Mouse (Mus musculus): Measurements from ENCODE around the gene Catsperd.
"Not testable (repeated sequence)": the region's sequence is repeated elsewhere in the genome, so short reads cannot be mapped to it uniquely, and the experiment has no call there.

The Catsperd gene

DNA sequence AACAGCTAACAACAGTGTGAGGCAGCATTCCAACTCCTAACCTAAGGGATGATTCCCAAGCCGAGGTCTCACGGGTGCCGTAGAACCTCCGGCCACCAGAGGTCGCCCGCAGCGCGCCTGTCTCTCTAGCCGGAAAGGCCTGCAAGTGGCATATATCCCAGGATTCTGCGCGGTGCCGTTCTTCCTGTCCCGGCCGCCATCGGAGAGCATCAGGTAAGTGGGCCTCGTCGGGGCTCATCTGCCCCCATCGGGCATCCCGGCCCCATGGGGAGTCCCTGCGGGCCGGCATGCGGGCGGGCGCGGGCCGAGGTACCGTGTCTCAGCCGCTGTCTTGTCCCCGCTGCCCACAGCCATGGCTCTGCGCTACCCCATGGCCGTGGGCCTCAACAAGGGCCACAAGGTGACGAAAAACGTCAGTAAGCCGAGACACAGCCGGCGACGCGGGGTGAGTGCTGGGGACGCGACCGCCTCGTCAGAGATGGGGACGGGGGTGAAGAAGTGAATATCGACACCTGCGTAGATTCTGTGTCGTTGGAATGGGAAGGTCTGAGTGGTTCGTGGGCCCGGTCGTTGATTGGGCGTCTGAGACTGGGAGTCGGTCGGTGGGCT lies 14.6 kb upstream of the Catsperd start, which contains the start of gene Rpl36:
Rpl36 (plus strand) TSS at position 181 of the 609 bp plus-strand sequence.
- DNase-seq, result peak; percentile 95

DNA sequence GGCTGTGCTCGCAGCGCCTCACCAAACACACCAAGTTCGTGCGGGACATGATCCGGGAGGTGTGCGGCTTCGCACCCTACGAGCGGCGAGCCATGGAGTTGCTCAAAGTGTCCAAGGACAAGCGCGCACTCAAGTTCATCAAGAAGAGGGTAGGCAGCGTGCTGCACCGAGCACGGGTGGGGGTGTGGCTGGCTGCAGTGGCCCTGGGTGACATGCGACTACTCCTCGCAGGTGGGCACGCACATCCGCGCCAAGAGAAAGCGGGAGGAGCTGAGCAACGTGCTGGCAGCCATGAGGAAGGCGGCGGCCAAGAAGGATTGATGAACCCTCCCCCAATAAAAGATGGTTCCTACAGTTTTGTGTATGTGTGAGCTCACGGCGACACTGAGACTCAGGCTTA lies 14.1 kb upstream of the Catsperd start:
- peak; percentile 62 for DNase-seq

DNA sequence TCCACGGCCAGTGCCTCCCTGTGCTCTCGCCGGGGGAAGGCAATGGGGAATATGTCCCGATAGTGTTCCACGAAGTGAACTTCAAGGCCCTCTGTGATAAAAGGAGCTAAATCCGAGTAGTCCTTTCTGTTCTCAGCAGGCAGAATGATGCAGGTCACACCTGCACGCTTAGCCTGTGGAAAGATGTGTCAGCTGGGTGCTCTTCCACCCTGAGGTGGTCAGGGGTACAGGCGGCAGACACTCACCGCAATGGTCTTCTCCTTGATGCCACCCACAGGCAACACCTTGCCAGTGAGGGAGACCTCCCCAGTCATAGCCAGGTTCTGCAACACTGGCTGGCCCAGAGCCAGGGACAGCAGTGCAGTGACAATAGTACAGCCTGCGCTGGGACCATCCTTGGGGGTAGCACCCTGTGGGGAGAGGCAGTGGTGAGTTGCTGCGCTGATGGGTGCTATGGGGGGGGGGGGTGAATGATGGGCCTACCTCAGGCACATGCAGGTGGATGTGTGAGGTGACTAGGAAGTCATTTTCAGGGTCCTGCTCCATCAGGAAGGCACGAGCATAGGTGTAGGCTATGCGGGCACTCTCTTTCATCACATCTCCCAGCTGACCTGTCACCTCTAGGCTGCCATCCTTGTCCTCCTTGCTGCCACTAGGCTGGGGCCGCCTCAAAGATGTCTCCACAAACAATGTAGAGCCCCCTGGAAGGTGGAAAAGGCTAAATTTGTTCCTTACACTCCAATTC lies 13.4 kb upstream of the Catsperd start:
- DNase-seq, result no peak

DNA sequence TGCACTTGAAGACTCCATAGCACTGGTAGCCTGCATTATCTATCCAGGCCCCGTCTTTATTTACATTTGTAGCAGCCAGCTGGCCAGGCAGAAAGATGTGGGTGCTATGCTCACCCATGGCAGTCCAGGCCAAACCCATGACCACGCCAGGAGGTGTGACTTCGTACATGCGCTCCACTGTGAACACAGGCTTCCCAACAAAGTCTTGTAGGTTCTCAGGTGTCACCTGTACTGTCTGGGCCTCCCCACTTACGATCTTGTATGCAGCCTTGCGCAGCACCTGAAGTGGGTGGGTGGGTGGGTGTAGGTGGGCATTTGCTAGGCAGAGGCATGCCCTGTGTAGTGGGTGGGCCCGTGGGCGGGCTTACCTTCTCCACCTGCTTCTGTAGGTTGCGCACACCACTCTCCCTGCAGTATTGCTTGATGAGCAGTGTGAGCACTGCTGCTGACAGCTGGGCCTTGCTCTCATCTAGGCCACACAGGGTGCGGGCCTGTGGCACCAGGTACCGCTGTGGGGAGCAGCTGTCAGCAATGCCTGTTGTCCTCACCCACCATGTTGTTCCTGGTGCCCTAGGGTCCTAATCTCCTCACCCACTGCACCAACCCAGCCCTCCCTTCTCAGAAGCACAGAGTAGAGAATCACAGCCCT lies 12.7 kb upstream of the Catsperd start:
- DNase-seq, result no peak

DNA sequence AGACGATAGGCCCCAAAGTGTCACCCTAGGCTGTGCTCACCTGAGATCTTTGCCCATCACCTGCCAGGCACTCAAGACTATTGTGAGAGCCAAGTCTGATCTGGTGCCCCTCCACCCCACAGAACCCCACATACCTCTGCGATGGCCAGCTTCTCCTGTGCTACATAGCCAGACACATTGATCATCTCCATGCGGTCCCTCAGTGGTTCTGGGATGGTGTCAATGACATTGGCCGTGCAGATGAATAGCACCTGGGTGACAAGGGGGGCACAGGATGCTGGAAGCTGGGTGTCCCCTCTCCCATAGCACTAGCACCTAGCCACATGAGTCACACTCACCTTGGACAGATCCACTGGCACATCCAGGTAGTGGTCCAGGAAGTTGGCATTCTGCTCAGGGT lies 12.2 kb upstream of the Catsperd start:
- DNase-seq, result no peak

DNA sequence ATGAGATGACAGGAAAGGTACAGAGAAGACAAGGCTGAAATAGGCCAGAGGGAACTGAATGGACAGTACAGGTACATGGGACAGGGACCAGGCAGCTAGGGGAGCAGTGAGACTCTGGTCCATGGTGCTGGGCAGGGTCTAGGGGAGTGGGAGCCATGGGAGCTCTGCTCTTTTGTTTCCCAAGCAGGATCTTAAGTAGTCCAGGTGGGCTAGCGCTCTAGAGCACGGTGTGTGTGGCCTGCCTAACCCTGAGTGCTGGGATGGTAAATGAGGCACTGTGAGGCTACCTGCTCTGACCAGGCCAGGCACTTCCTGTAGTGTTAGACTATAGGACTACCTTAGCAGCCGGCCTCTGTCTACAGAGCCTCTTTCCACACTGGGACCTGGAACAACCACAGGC lies 11.2 kb upstream of the Catsperd start:
- no peak for DNase-seq

DNA sequence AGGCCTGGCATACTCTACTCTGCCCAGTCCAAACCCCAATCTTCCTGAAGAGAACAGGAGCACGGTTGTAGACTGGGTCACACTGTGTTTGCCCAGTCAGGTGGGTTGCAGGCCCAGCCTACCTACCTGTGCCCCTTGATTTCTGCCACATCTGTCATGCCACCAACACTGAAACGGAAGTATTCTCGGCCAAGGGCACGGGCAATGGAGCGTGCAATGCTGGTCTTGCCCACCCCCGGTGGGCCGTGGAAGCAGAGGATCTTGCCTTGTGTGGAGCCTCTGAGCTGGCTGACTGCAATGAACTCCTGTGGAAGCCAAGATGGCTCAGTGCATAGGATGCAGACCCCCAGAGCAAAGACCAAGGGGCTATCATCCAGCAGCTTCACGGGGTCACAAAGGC lies 10.3 kb upstream of the Catsperd start:
- no peak for DNase-seq

DNA sequence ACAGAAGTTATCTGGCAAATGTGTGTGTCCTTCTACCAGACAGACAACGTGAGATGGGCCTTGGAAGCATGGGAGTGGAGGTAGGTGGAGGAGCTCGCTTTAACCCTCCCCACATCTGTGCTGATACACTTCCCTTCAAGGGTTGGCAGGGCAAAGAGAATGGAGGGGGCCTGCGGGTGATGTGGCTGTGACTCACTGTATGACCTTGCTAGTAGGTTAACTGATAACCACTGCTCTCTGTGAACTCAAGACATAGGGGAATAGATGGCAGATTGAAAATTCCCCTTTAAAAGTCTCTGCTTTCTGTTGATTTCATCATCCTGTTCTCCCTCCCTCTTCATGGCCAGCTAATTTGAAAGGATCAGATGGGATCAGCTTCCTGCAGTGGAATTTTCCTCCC lies 2.4 kb upstream of the Catsperd start:
- DNase-seq, result no peak

DNA sequence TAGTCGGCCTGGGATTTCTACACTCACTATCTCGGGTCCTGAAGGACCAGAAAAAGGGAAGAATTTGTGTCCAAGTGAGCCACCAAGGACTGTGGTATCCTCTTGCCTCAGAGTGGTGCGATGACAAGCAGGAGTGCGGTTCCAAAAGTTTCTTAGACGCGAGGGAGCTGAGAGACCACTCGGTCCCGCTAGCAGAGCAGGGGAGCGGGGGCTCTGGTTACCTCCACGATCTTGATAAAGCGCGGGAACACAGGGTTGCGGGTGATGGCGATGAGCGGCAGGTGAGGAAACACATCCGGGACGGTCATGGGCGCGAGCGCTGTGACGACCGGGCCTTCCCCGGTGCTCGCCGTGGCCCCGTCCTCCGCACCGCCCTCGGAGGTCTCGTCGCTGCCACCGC lies 1.7 kb upstream of the Catsperd start:
- no peak for DNase-seq

DNA sequence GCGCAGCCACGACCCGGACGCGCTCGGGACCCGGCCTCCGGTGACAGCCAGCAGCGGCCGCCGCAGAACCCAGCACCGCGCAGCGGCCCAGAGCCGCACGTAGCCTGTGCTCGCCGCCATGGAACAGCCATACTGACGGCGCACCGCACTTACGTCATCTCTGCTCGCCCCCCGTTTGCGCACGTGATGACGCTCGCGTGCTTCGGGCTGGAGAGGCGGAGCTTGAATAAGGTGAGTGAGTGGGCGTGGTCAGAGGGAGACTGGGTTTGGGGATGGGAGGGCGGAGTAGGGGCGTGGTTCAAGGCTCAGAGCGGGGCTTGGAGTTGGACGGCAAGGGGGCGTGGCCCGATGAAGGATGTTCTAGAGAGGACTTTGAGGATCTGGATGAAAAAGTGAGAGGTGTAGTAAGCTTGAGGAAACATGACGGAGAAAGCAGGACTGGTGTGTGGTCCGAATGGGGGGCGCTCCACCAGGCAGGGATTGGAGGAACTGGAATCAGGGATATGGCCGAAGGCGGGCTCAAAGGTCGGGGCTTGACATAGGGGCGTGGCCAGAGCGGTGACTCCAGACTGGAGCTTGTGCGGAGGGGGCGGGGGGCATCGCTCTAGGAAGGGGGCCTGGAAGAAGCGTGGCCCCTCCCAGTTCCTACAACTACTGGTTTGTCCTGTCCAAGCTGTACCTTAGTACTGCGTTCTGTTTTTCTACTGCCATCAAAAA lies 1.0 kb upstream of the Catsperd start, which contains the start of gene Lonp1:
Lonp1 (minus strand) TSS at position 134 of the 717 bp plus-strand sequence.
- DNase-seq, result peak; percentile 98

DNA sequence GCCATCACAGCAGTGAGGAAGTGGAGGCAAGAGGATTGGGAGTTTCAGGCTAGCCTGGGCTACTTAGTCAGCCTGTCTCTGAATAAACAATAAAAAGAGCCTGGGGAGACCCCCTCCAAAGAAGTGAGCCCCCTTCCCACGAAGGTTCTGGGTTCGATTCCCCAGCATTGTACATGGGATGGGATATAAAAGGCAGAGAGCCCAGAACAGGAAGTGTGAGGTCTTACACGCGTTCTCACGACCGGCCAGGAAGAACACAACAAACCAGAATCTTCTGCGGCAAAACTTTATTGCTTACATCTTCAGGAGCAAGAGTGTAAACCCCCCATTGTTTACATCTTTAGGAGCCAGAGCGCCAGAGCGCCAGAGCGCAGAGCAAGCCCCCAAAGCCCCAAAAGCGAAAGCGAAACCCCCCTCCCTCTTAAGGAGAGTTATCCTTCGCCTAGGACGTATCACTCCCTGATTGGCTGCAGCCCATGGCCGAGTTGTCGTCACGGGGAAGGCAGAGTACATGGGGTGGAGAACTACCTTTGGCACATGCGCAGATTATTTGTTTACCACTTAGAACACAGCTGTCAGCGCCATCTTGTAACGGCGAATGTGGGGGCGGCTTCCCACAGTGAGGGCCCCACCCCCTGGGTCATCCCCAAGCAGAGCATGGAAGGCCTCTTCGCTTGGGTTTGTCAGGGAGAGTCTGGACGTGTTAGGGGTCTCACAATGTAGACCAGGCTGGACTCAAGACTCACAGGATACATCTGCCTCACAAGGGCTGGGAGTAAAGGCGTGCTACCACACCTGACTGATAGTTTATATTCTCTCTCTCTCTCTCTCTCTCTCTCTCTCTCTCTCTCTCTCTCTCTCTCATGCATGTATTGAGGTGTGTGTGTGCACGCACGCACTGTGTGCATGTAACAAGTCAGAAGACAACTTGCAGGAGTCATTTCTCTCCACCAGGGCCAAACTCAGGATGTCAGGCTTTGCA lies 2.1 kb downstream of the Catsperd start:
- DNase-seq, result not testable (repeated sequence)

DNA sequence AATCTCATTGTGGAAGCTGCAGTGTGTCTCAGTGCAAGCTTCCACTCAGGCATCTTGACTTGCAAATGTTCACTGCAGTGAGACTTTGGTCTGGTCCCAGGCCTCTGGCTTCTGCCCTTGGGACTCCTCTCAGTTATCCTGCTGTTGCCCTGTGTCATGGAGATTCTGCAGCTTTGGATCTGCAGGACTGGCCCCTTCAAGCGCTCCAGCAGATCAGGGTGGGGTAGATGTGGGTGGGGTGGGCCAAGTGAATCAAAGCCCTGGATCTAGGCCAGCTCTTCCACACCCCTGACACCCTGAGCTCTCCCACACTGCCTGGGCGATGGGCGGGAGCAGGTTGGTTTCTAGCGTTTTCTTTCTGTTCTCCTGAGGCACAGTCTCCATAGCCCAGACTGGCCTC lies 3.9 kb downstream of the Catsperd start:
- DNase-seq, result no peak

DNA sequence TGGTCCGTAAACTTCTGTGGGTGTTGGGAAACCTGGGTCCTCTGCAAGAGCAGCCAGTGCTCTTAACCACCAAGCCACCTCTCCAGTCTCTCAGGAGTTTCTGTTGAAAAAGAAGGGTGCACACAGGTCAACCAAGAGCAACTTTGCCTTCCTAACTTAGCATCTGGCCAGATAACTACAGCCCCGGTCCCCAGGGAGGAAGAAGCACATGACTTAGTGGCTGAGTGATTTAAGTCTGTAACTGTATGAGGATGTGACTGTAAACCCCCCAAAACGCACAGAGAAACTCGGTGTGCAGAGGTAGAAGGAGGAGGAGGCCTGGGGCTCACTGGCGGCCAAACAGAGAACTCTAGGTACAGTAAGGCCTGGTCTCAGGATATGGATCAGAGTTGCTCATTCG lies 6.1 kb downstream of the Catsperd start:
- DNase-seq, result no peak

DNA sequence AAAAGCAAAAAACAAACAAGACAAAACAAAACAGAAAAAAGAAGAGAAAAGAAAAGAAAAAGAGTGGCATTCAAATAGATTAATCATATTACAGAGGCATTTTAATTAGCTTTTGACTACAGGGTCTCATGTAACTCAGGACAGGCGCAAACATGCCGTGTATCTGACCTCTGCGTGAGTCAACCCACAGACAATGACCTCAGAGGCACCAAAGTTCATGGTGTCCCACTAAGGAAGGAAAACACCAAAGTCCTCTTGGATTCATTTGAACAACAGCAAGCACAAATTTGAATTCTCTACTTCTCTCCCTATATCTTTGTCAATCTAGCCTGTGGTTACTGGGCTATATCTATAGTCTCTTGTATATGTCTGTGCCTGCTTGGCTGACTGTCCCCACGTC lies 15.3 kb downstream of the Catsperd start:
- no peak for DNase-seq

DNA sequence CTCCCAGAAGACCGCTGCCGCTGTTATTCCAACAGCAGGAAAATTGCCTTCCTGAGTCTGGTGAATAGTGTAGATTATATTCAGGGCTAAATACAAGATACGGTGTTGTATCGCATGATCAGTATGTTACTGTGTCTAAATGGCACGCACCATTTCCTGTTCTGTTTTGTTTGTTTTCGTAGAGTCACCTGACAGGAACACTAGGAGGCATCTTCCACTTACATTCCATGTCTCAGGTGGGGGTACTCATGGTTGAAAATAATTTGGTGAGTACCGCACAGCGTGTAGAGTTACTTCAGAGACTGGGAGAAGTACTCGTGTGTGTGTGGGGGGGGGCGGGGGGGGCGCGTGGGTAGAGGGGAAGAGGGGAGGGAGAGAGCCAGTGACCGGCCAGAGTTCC lies 19.6 kb downstream of the Catsperd start:
- DNase-seq, result no peak

DNA sequence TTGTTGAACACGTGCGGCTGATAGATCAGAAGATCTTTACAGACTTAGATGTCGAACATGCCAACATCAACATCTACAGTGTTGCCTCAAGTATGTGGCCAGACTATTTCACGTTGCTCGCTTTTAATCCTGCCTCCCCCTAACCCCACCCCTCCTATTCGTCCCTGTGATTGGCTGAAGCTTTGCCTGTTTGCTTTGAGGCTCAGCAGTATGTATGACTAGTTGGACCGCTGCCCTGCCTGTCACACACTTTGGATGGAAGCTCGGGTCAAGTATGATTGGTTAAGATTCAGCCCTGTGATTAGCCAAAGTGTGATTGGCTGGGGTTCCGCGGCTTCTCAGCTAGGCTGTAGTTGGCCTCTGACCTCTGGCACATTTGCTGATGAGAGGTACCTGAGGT lies 23.9 kb downstream of the Catsperd start:
- DNase-seq, result no peak

DNA sequence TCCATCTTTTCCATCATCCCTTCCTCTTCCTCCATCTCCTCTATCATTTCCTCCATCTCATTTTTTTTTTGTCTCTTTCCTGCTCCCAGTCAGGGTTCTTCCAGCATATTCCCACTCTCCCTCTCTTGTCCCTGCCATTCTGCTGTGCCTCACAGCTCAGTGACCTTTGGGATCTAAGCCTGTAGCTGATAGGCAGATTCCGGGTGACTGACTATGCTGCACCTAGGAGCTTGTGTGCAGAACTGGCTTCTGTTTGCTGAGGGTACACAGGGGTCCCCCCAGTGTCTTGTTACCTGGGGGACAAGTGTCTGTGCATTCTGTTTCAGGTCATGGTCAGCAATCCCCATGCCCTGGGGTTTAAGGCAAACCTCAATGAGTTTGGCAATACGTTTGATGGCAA lies 26.8 kb downstream of the Catsperd start:
- DNase-seq, result no peak

DNA sequence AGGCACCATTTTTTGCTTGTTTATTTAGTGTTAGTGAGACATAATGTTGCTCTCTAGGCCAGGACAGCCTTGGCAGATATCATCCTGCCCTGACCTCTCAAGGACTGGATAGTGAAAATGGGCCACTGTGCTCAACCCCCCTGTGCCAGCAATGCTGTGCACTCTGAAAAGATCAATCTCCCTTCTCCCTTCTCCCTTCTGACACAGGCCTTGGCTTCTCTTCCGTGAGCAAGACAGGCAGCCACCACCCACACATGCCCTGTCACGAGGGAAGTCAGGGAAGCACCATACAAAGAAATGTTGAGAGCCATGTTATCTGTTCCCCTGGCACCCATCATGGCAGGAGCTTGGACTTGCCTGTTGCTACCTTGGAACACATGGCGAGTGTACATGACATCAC lies 27.4 kb downstream of the Catsperd start:
- no peak for DNase-seq

DNA sequence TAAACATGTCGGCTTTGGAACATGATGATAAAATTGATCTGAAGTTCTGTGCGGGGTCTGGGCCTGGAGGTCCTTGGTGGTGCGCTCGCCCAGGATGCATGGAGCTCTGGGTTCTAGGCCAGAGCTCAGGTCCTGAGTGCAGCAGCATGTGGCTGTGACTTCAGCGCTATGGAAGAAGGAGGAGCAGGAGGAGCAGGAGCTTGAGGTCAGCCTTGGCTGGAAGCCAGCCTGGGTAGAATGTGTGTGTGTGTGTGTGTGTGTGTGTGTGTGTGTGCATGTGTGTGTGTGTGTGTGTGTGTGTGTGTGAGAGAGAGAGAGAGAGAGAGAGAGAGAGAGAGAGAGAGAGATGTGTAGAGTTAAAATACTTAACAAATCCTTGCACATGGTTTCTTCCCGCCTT lies 28.2 kb downstream of the Catsperd start:
- no peak for DNase-seq

DNA sequence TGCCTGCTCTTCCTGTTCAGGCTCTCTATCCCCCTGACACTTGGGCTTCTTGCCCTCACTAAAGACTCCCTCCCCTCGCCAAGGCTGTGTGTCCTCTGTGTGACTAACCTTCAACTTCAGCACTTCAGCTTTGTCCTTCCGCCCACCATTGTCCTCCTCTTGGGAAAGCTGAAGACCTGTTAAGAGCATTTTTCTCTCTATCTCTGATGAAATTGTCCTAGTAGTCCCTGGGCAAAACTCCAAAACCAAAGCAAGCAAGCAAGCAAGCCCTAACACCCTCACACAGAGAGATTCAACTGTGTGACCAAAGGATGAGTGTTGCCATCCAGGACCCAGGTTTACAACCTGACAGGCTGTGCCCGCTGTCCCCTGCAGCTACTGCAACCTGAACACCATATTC lies 35.7 kb downstream of the Catsperd start:
- no peak for DNase-seq

DNA sequence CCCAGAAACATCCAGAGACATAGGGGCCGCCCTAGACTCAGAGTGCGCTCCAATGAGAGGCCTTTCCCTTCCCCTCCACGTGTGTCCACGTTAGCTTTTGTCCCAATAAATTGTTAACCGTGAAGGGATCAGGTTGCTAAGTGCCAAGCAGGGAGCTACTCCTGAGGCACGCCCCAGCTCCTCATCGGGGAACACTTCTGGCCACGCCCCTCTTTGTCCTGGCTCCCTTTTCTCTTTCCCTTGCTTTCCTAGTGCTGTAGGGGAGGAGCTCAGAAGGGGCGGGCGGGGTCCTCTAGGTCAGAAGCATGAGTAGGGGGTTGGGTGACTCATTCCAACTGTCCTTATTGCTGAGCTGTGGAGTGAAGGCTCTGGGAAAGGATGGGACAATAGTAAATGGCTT lies 36.4 kb downstream of the Catsperd start:
- DNase-seq, result no peak

DNA sequence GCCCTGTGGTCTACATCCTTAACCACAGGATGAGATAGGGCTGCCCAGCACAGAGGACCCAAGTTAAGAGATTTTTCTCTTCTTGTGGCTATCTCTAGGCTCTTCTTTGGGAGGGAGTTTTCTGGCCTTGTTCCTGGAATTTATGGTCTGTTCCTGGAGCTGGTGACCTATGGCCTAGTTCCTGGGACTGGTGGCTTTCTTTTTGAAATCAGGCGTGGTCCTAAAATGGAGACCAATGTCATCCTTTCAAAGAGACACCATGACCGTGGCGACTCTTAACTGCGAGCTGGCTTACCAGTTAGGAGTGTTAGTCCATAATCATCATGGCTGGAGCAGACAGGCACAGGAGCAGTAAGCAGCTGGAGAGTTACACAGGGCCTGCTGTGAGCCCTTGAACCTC lies 38.4 kb downstream of the Catsperd start:
- DNase-seq, result no peak

Data from thymus, postnatal 4 days (tissue).